Mouse (Mus musculus): ENCODE measurements around the gene Ddi1.

GRCm38 (mm10) chr9:6250320-6250719, 19.3 kb downstream of the Ddi1 start:
- no peak for TF ChIP-seq GATA1 (IDR thresholded peaks at IDR 0.05; ENCODE audit: borderline replicate concordance, low read length)
- TF ChIP-seq FLI1 (IDR thresholded peaks at IDR 0.05; ENCODE audit: low read length), result no peak

Data from megakaryocyte, embryonic 14.5 days (primary cell).